Comparison of ENCODE assay signal across 27 mouse cellular contexts in genomic region chr1:72772708-72773107, GRCm38 (mm10). TPM values are rescaled to one million over a fixed set of nuclear protein-coding genes. Genes with fewer than 3 reads are reported as not detected.
A peak's percentile ranks its signal among the peaks of the same experiment; 100 is the strongest.
DNase-seq lines count a peak whose midpoint lies in the region; ATAC-seq and TF ChIP-seq lines count a peak whose summit lies in the region.
"Had no signal": no experiment of that assay in that cellular context is flagged by ENCODE, and none has a peak within 500 bp of the region (broad histone marks: within the 10 kb centered on the region; RNA-seq: fewer than 3 reads in every experiment).

No protein-coding gene starts in this region.

- peak overlapping the region; percentile 63 for H3K27ac ChIP-seq in gastrocnemius, adult 2 months
- peak overlapping the region; percentile 53 for H3K27ac ChIP-seq in liver, embryonic 15.5 days (replicated peaks)
- no peak overlapping the region for H3K27ac ChIP-seq in liver, embryonic 11.5 days (ENCODE audit: low read depth, low read length)
- peak overlapping the region; percentile 45 for H3K27ac ChIP-seq in liver, embryonic 16.5 days (ENCODE audit: low read length)
- peak overlapping the region; percentile 18; the same call in 1 of the 2 replicates for H3K27ac ChIP-seq in stomach, postnatal 0 days (replicated peaks)
- H3K27ac ChIP-seq: embryonic facial prominence, embryonic 15.5 days; heart, adult 2 months; heart, embryonic 10.5 days; heart, embryonic 13.5 days; hindbrain, embryonic 14.5 days; hindbrain, postnatal 0 days had no signal

- no peaks in the 10 kb centered on the region for H3K9me3 ChIP-seq in liver, embryonic 15.5 days (replicated peaks)
- no peaks in the 10 kb centered on the region for H3K9me3 ChIP-seq in liver, embryonic 11.5 days (ENCODE audit: control insufficient read depth, low read length)
- H3K9me3 ChIP-seq in liver, embryonic 16.5 days (replicated peaks; ENCODE audit: control insufficient read depth, low read length), result no peaks in the 10 kb centered on the region
- no peaks in the 10 kb centered on the region for H3K9me3 ChIP-seq in stomach, postnatal 0 days (ENCODE audit: control insufficient read depth, low read length)
- H3K9me3 ChIP-seq: embryonic facial prominence, embryonic 15.5 days; G1E; heart, embryonic 10.5 days; heart, embryonic 13.5 days had no signal

- no peaks in the 10 kb centered on the region for H3K27me3 ChIP-seq in liver, embryonic 15.5 days
- H3K27me3 ChIP-seq in liver, embryonic 11.5 days (replicated peaks; ENCODE audit: control insufficient read depth, insufficient read depth, low read length), result no peaks in the 10 kb centered on the region
- H3K27me3 ChIP-seq in liver, embryonic 16.5 days (ENCODE audit: control insufficient read depth, insufficient read depth, low read depth, low read length), result no peaks in the 10 kb centered on the region
- H3K27me3 ChIP-seq in stomach, postnatal 0 days (ENCODE audit: control insufficient read depth, insufficient read depth, low read length), result no peaks in the 10 kb centered on the region
- H3K27me3 ChIP-seq: CH12.LX; embryonic facial prominence, embryonic 15.5 days; heart, embryonic 13.5 days; Patski had no signal

- H3K4me3 ChIP-seq in gastrocnemius, adult 2 months, result no peak overlapping the region
- H3K4me3 ChIP-seq in liver, embryonic 15.5 days (replicated peaks), result no peak overlapping the region
- no peak overlapping the region for H3K4me3 ChIP-seq in liver, embryonic 11.5 days (ENCODE audit: low read depth, low read length)
- no peak overlapping the region for H3K4me3 ChIP-seq in liver, embryonic 16.5 days (ENCODE audit: low read depth, low read length)
- no peak overlapping the region for H3K4me3 ChIP-seq in stomach, postnatal 0 days (ENCODE audit: low read depth, low read length)
- H3K4me3 ChIP-seq: embryonic facial prominence, embryonic 15.5 days; heart, adult 2 months; heart, embryonic 10.5 days; heart, embryonic 13.5 days had no signal

- H3K4me1 ChIP-seq in liver, embryonic 15.5 days (replicated peaks), result no peaks in the 10 kb centered on the region
- H3K4me1 ChIP-seq in liver, embryonic 11.5 days (replicated peaks; ENCODE audit: control insufficient read depth, insufficient read depth, low read length), result no peaks in the 10 kb centered on the region
- H3K4me1 ChIP-seq in liver, embryonic 16.5 days (ENCODE audit: control insufficient read depth, low read depth, low read length), result no peaks in the 10 kb centered on the region
- H3K4me1 ChIP-seq in stomach, postnatal 0 days (replicated peaks; ENCODE audit: control insufficient read depth, insufficient read depth), result no peaks in the 10 kb centered on the region; the same call in 1 of the 2 replicates
- H3K4me1 ChIP-seq: heart, embryonic 10.5 days; heart, embryonic 13.5 days had no signal

- DNase-seq in gastrocnemius, adult 2 months, result no peak
- DNase-seq in gastrocnemius, adult 8-10 months (ENCODE audit: low spot score in 2 of 2), result no peak
- no peak for DNase-seq in liver, embryonic 11.5 days (ENCODE audit: low spot score)
- DNase-seq in stomach, postnatal 0 days (ENCODE audit: low spot score), result peak; percentile 32
- no peak for DNase-seq in cerebellum, postnatal 4 days (ENCODE audit: low spot score in 2 of 2)
- DNase-seq: B cell, adult 2 months; cerebellum, adult 11 months; cerebellum, adult 2 months; cerebellum, adult 9-11 months; cerebellum, postnatal 25 days; embryo, embryonic 11 days; forebrain, postnatal 0 days; heart, adult 2 months; heart, postnatal 14 days; heart, postnatal 4 days had no signal

- no peak overlapping the region for H3K9ac ChIP-seq in liver, embryonic 15.5 days
- H3K9ac ChIP-seq in liver, embryonic 11.5 days (ENCODE audit: low read depth, low read length), result no peak overlapping the region
- no peak overlapping the region for H3K9ac ChIP-seq in liver, embryonic 16.5 days (ENCODE audit: low read depth, low read length)
- no peak overlapping the region for H3K9ac ChIP-seq in stomach, postnatal 0 days (ENCODE audit: low read length)
- H3K9ac ChIP-seq: embryonic facial prominence, embryonic 15.5 days; forebrain, postnatal 0 days; heart, embryonic 13.5 days; hindbrain, embryonic 14.5 days had no signal

- intact Hi-C loops in gastrocnemius, adult 2 months (cut with DNase I), result no loop called here

- TF ChIP-seq CTCF in gastrocnemius, adult 2 months (IDR thresholded peaks at IDR 0.05), result no peak
- TF ChIP-seq CTCF in stomach, postnatal 0 days (IDR thresholded peaks at IDR 0.05; ENCODE audit: low read depth), result no peak

- TF ChIP-seq EP300 in stomach, postnatal 0 days (optimal IDR thresholded peaks at IDR 0.05), result no peak

- no peaks in the 10 kb centered on the region for H3K36me3 ChIP-seq in liver, embryonic 15.5 days (replicated peaks)
- no peaks in the 10 kb centered on the region for H3K36me3 ChIP-seq in liver, embryonic 11.5 days (ENCODE audit: control insufficient read depth, insufficient read depth, low read length)
- H3K36me3 ChIP-seq in liver, embryonic 16.5 days (ENCODE audit: control insufficient read depth, insufficient read depth), result no peaks in the 10 kb centered on the region
- H3K36me3 ChIP-seq in stomach, postnatal 0 days (ENCODE audit: control insufficient read depth, insufficient read depth, low read length), result no peaks in the 10 kb centered on the region
- H3K36me3 ChIP-seq: embryonic facial prominence, embryonic 15.5 days; G1E; heart, embryonic 10.5 days; heart, embryonic 13.5 days had no signal

- WGBS in liver, embryonic 15.5 days (ENCODE audit: insufficient replicate concordance), result 56% methylated on average over 5 of the region's 5 CpGs
- 85% methylated on average over 5 of the region's 5 CpGs for WGBS in liver, embryonic 11.5 days
- WGBS in liver, embryonic 16.5 days (ENCODE audit: insufficient replicate concordance), result 52% methylated on average over 5 of the region's 5 CpGs
- 44% methylated on average over 5 of the region's 5 CpGs for WGBS in stomach, postnatal 0 days

- no peak overlapping the region for H3K4me2 ChIP-seq in liver, embryonic 15.5 days
- no peak overlapping the region for H3K4me2 ChIP-seq in liver, embryonic 11.5 days
- no peak overlapping the region for H3K4me2 ChIP-seq in liver, embryonic 16.5 days (ENCODE audit: low read depth, low read length)
- no peak overlapping the region for H3K4me2 ChIP-seq in stomach, postnatal 0 days (replicated peaks; ENCODE audit: low read depth)
- H3K4me2 ChIP-seq: embryonic facial prominence, embryonic 15.5 days; heart, embryonic 13.5 days; hindbrain, embryonic 14.5 days had no signal

- peak; percentile 65 for ATAC-seq in liver, embryonic 15.5 days (ENCODE audit: insufficient read depth)
- ATAC-seq in liver, embryonic 11.5 days (replicated peaks; ENCODE audit: low FRiP score), result no peak
- peak; percentile 75 for ATAC-seq in liver, embryonic 16.5 days (ENCODE audit: low read depth)
- peak; percentile 84 for ATAC-seq in stomach, postnatal 0 days (ENCODE audit: low FRiP score, low TSS enrichment)
- ATAC-seq: forebrain, embryonic 14.5 days; forebrain, postnatal 0 days; hindbrain, postnatal 0 days; Patski had no signal

RNA-seq across cellular contexts. Expression of gene Igfbp2, which starts 51.6 kb away (rescaled TPM):
- not detected for total RNA-seq in gastrocnemius, adult 2 months (2021)
- total RNA-seq in gastrocnemius, adult 8-10 months (2022), result under 1 TPM in 3 of 4 experiments, not detected in 1; 0.21 to 0.53 (median 0.29) TPM
- 8.7 and 16.4 TPM in 2 replicates for polyA plus RNA-seq in liver, embryonic 15.5 days (2015; fragmentation: Nextera tagmentation; extraction: Ambion mirVana)
- 44.0 and 50.5 TPM in 2 replicates for polyA plus RNA-seq in liver, embryonic 11.5 days (2014; fragmentation: Nextera tagmentation; extraction: Ambion mirVana)
- polyA plus RNA-seq in liver, embryonic 16.5 days (2015; fragmentation: Nextera tagmentation; extraction: Ambion mirVana), result 13.4 and 17.9 TPM in 2 replicates
- 304 and 499 TPM in 2 replicates for polyA plus RNA-seq in stomach, postnatal 0 days (2015; fragmentation: Nextera tagmentation; extraction: Ambion mirVana)
- total RNA-seq: granulocyte monocyte progenitor cell, adult 5-6 weeks had no signal
- polyA plus RNA-seq: G1E had no signal
